Mouse (Mus musculus) adrenal gland, postnatal 36 days (tissue): ENCODE measurements around the gene Zfp512. TPM values are rescaled to one million over a fixed set of nuclear protein-coding genes. Genes with fewer than 3 reads are reported as not detected.

ENCODE experiments used
- total RNA-seq, 2 experiments: library from RNA; stranded (reverse); gene quantifications; 2 replicates each; pipeline ENCODE4 v1.2.3; 2021

Gene Zfp512
- total RNA-seq, 2 experiments from 2014 or later: 20.0 to 20.6 TPM

Other genes with a start within 250 kb of the Zfp512 start
- 100 to 1,000 TPM; 105 to 129 TPM for gene Ppm1g, start 231.7 kb upstream of the Zfp512 start, total RNA-seq
- 10 to 100 TPM; 80.6 to 95.8 TPM for gene Nrbp1, start 211.6 kb upstream of the Zfp512 start, total RNA-seq
- gene Gm9970, start 211.2 kb upstream of the Zfp512 start, total RNA-seq: not detected
- gene Krtcap3, start 200.7 kb upstream of the Zfp512 start, total RNA-seq: 1 to 10 TPM; 3.7 to 4.1 TPM
- 10 to 100 TPM; 30.4 to 39.0 TPM for gene Ift172, start 161.3 kb upstream of the Zfp512 start, total RNA-seq
- gene Fndc4, start 156.4 kb upstream of the Zfp512 start, total RNA-seq: 10 to 100 TPM in 1 of 2 experiments, 1 to 10 TPM in 1; 7.5 to 13.8 TPM
- under 1 TPM in 1 of 2 experiments, not detected in 1; 0.43 TPM for gene Gckr, start 155.0 kb upstream of the Zfp512 start, total RNA-seq
- not detected for gene 4930548H24Rik, start 33.3 kb downstream of the Zfp512 start, total RNA-seq
- gene Gpn1, start 42.3 kb downstream of the Zfp512 start, total RNA-seq: 10 to 100 TPM; 30.0 to 31.6 TPM
- 10 to 100 TPM; 30.6 to 31.8 TPM for gene Slc4a1ap, start 74.6 kb downstream of the Zfp512 start, total RNA-seq
- 10 to 100 TPM; 19.1 to 19.8 TPM for gene Supt7l, start 75.4 kb downstream of the Zfp512 start, total RNA-seq
- 100 to 1,000 TPM; 292 to 420 TPM for gene Mrpl33, start 144.5 kb downstream of the Zfp512 start, total RNA-seq
- 10 to 100 TPM in 1 of 2 experiments, 1 to 10 TPM in 1; 6.6 to 16.7 TPM for gene Rbks, start 245.2 kb downstream of the Zfp512 start, total RNA-seq
- gene Babam2, start 245.3 kb downstream of the Zfp512 start, total RNA-seq: 100 to 1,000 TPM in 1 of 2 experiments, 10 to 100 TPM in 1; 85.1 to 146 TPM